Mouse (Mus musculus) forebrain, embryonic 11.5 days (tissue): ENCODE measurements around the gene Gga1. TPM values are rescaled to one million over a fixed set of nuclear protein-coding genes. Genes with fewer than 3 reads are reported as not detected.

ENCODE experiments used
- ATAC-seq: fragments of 200-750 bp; cut with Nextera tagmentation; replicated peaks from 2 replicates; pipeline ENCODE4 v1.8.0; 2017; ENCODE audit warnings: moderate TSS enrichment; ENCODE audit not compliant: low FRiP score
- DNase-seq: peaks from one replicate; pipeline ENCODE4 v3.0.0-alpha.2; 2017; ENCODE audit warnings: low spot score
- H3K27ac ChIP-seq: fragments of 300-500 bp; sonication (generic); 2 replicates; pipeline ENCODE4 v1.5.1; 2014; ENCODE audit warnings: low read depth, low read length
- H3K27me3 ChIP-seq: fragments of 300-500 bp; sonication (generic); 2 replicates; pipeline ENCODE4 v1.6.1; 2014; ENCODE audit warnings: mild to moderate bottlenecking, low read length, mixed read lengths; ENCODE audit not compliant: control insufficient read depth, insufficient read depth
- H3K36me3 ChIP-seq: fragments of 300-500 bp; sonication (generic); 2 replicates; pipeline ENCODE4 v1.6.1; 2014; ENCODE audit warnings: mild to moderate bottlenecking, low read length, moderate library complexity, mixed read lengths; ENCODE audit not compliant: control insufficient read depth, insufficient read depth
- H3K4me1 ChIP-seq: fragments of 300-500 bp; sonication (generic); replicated peaks from 2 replicates; pipeline ENCODE4 v1.6.1; 2014; ENCODE audit warnings: low read length, mixed read lengths; ENCODE audit not compliant: control insufficient read depth, insufficient read depth
- H3K4me2 ChIP-seq: fragments of 300-500 bp; sonication (generic); 2 replicates; pipeline ENCODE4 v1.6.1; 2014; ENCODE audit warnings: low read depth, mild to moderate bottlenecking, low read length, moderate library complexity, mixed read lengths; ENCODE audit not compliant: severe bottlenecking
- H3K4me3 ChIP-seq: fragments of 300-500 bp; sonication (generic); 2 replicates; pipeline ENCODE4 v1.5.1; 2014; ENCODE audit warnings: low read depth, low read length
- H3K9ac ChIP-seq: fragments of 300-500 bp; sonication (generic); 2 replicates; pipeline ENCODE4 v1.6.1; 2014; ENCODE audit warnings: low read length
- H3K9me3 ChIP-seq: fragments of 300-500 bp; sonication (generic); 2 replicates; pipeline ENCODE4 v1.6.1; 2016; ENCODE audit warnings: low read length, mixed read lengths; ENCODE audit not compliant: control insufficient read depth
- WGBS: fragments of 180-500 bp; shearing (Covaris S2); extraction: QIAGEN DNeasy Blood & Tissue Kit; methylation state at CpG from one replicate; pipeline ENCODE4 v1.1.7; 2014; 5-methylcytosine and 5-hydroxymethylcytosine counted together
- microRNA-seq: library from miRNA; unstranded; fragments of <30 nt; microRNA quantifications from one replicate; pipeline ENCODE4, GENCODE M21; 2016; ENCODE audit not compliant: insufficient number of aligned reads
- polyA plus RNA-seq: library from polyadenylated mRNA; unstranded; fragments of >200 nt; fragmentation: Nextera tagmentation; extraction: Ambion mirVana; gene quantifications from 2 replicates; pipeline ENCODE4 v1.2.1, GENCODE M21; 2014

Gga1 gene
- polyA plus RNA-seq, 1 experiment from 2014 or later, result 47.8 TPM

- Histone ChIP-seq H3K36me3 (peaks cover 12% of the 10 kb centered on the region; the same call in 1 of the 2 replicates), H3K9me3 (no peaks in the 10 kb centered on the region), H3K9ac (no peak overlapping the region), H3K27me3 (no peaks in the 10 kb centered on the region), H3K27ac (no peak overlapping the region), H3K4me3 (no peak overlapping the region), H3K4me2 (no peak overlapping the region), H3K4me1 (peaks cover 4% of the 10 kb centered on the region)
- ATAC-seq (no peak), DNase-seq (no peak)
- WGBS, result 87% methylated on average over 10 of the region's 10 CpGs
These were observed 60.3 kb downstream of the Gga1 start for GRCm38 (mm10) chr15:78937311-78937710.

GRCm38 (mm10) chr15:78937963-78938362, 61.0 kb downstream of the Gga1 start:
- no peaks in the 10 kb centered on the region for H3K9me3 ChIP-seq
- no peak overlapping the region for H3K9ac ChIP-seq
- ATAC-seq (no peak), DNase-seq (peak; percentile 45)
- peaks cover 4% of the 10 kb centered on the region for H3K4me1 ChIP-seq
- H3K36me3 ChIP-seq, result peaks cover 12% of the 10 kb centered on the region; the same call in 1 of the 2 replicates
- H3K4me2 ChIP-seq, result no peak overlapping the region
- no peaks in the 10 kb centered on the region for H3K27me3 ChIP-seq
- 90% methylated on average over 2 of the region's 2 CpGs for WGBS
- no peak overlapping the region for H3K27ac ChIP-seq
- H3K4me3 ChIP-seq, result no peak overlapping the region

GRCm38 (mm10) chr15:78940325-78940724, 63.3 kb downstream of the Gga1 start:
- Histone ChIP-seq H3K4me3 (no peak overlapping the region), H3K9me3 (no peaks in the 10 kb centered on the region), H3K27ac (no peak overlapping the region), H3K9ac (no peak overlapping the region), H3K4me2 (no peak overlapping the region), H3K27me3 (no peaks in the 10 kb centered on the region), H3K4me1 (peaks cover 4% of the 10 kb centered on the region), H3K36me3 (peaks cover 12% of the 10 kb centered on the region; the same call in 1 of the 2 replicates)
- ATAC-seq (no peak), DNase-seq (no peak)
- WGBS, result 91% methylated on average over 13 of the region's 13 CpGs

GRCm38 (mm10) chr15:78942663-78943062, 65.7 kb downstream of the Gga1 start:
- Histone ChIP-seq H3K9me3 (no peaks in the 10 kb centered on the region), H3K4me3 (peak overlapping the region; percentile 18), H3K4me2 (peak overlapping the region; percentile 43), H3K4me1 (no peaks in the 10 kb centered on the region), H3K36me3 (peaks cover 9% of the 10 kb centered on the region; the same call in 1 of the 2 replicates), H3K27ac (no peak overlapping the region), H3K27me3 (no peaks in the 10 kb centered on the region; the same call in 1 of the 2 replicates), H3K9ac (peak overlapping the region; percentile 41)
- DNase-seq (peak; percentile 87), ATAC-seq (peak; percentile 63)
- 4% methylated on average over 9 of the region's 9 CpGs for WGBS

Small RNAs within 50 kb of the gene (microRNA-seq; reads per million reads assigned to microRNA genes)
- gene Mir6955, result not detected

Other genes starting within 250 kb of the Gga1 start
- 0.08 and 0.20 TPM in 2 replicates for gene Elfn2, start 158.4 kb upstream of the Gga1 start, polyA plus RNA-seq
- 108 and 113 TPM in 2 replicates for gene Mfng, start 103.7 kb upstream of the Gga1 start, polyA plus RNA-seq
- gene Card10, start 74.1 kb upstream of the Gga1 start, polyA plus RNA-seq, result 2.3 and 2.7 TPM in 2 replicates
- 9.6 and 10.4 TPM in 2 replicates for gene Cdc42ep1, start 34.6 kb upstream of the Gga1 start, polyA plus RNA-seq
- gene Lgals2, start 21.7 kb upstream of the Gga1 start, polyA plus RNA-seq, result not detected in 2 replicates
- gene Gm49510, start 22.5 kb downstream of the Gga1 start, polyA plus RNA-seq, result 0.13 TPM in 1 of 2 replicates, not detected in the other
- 15.8 and 17.3 TPM in 2 replicates for gene Sh3bp1, start 22.6 kb downstream of the Gga1 start, polyA plus RNA-seq
- gene Pdxp, start 36.7 kb downstream of the Gga1 start, polyA plus RNA-seq, result 37.2 and 49.2 TPM in 2 replicates
- gene Lgals1, start 49.5 kb downstream of the Gga1 start, polyA plus RNA-seq, result 279 and 319 TPM in 2 replicates
- gene Nol12, start 57.7 kb downstream of the Gga1 start, polyA plus RNA-seq, result 56.8 and 62.6 TPM in 2 replicates
- 55.9 and 60.1 TPM in 2 replicates for gene Triobp, start 70.5 kb downstream of the Gga1 start, polyA plus RNA-seq
- 349 and 396 TPM in 2 replicates for gene H1f0, start 151.3 kb downstream of the Gga1 start, polyA plus RNA-seq
- gene Galr3, start 164.7 kb downstream of the Gga1 start, polyA plus RNA-seq, result not detected in 2 replicates
- gene Ankrd54, start 185.7 kb downstream of the Gga1 start, polyA plus RNA-seq, result 61.6 and 67.1 TPM in 2 replicates
- 245 and 254 TPM in 2 replicates for gene Eif3l, start 198.0 kb downstream of the Gga1 start, polyA plus RNA-seq
- gene Micall1, start 231.7 kb downstream of the Gga1 start, polyA plus RNA-seq, result 6.3 and 7.6 TPM in 2 replicates